Mouse (Mus musculus) embryonic facial prominence, embryonic 13.5 days (tissue): ENCODE measurements at regions not wholly inside any gene's neighbourhood (a gene's known extent, or its start where the extent isn't known, plus 50 kb on each side); places are given as distances from the start of the nearest gene placed in this dataset.

Source experiments
- ATAC-seq: fragments of 200-750 bp; cut with Nextera tagmentation; 2 replicates; pipeline ENCODE4 v1.8.0; 2017; ENCODE audit warnings: low read depth; ENCODE audit not compliant: insufficient number of reproducible peaks, insufficient read depth, low FRiP score, low TSS enrichment
- H3K27ac ChIP-seq: fragments of 300-500 bp; sonication (generic); 2 replicates; pipeline ENCODE4 v1.5.1; 2015; ENCODE audit warnings: moderate library complexity, mild to moderate bottlenecking, inconsistent platforms
- H3K27me3 ChIP-seq: fragments of 300-500 bp; sonication (generic); 2 replicates; pipeline ENCODE4 v1.6.1; 2015; ENCODE audit warnings: mild to moderate bottlenecking, inconsistent platforms
- H3K36me3 ChIP-seq: fragments of 300-500 bp; sonication (generic); 2 replicates; pipeline ENCODE4 v1.6.1; 2015; ENCODE audit warnings: mild to moderate bottlenecking, inconsistent platforms
- H3K4me1 ChIP-seq: fragments of 300-500 bp; sonication (generic); 2 replicates; pipeline ENCODE4 v1.6.1; 2015; ENCODE audit warnings: inconsistent platforms
- H3K4me2 ChIP-seq: fragments of 300-500 bp; sonication (generic); 2 replicates; pipeline ENCODE4 v1.6.1; 2015; ENCODE audit warnings: moderate library complexity, mild to moderate bottlenecking, inconsistent platforms
- H3K4me3 ChIP-seq: fragments of 300-500 bp; sonication (generic); 2 replicates; pipeline ENCODE4 v1.5.1; 2015; ENCODE audit warnings: mild to moderate bottlenecking, inconsistent platforms
- H3K9ac ChIP-seq: fragments of 300-500 bp; sonication (generic); 2 replicates; pipeline ENCODE4 v1.6.1; 2015; ENCODE audit warnings: mild to moderate bottlenecking, inconsistent platforms
- H3K9me3 ChIP-seq: fragments of 300-500 bp; sonication (generic); 2 replicates; pipeline ENCODE4 v1.6.1; 2016; ENCODE audit warnings: inconsistent platforms
- WGBS: fragments of 180-500 bp; shearing (Covaris S2); methylation state at CpG from one replicate; pipeline ENCODE4 v1.1.7; 2015; ENCODE audit warnings: mixed read lengths; 5-methylcytosine and 5-hydroxymethylcytosine counted together

DNA sequence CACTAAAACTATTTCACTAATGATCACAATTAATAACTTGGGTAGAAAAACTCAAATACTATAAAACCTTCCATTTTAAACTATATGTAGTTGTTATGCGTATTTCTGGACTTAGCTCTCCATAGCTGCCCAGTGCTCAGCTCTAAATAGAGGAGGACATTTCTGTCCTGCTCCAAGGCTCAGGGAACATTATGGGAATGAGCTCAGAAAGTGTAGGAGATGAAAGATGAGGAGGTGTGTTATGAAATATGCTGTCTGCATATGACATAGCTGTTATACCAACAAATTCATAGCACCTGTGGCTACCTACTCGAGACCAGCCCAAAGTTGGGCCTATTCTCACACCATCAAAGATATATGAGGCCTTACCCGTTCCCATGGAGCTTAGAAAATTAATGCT lies 106.3 kb downstream of the Aldh8a1 start:
- H3K4me1 ChIP-seq = no peaks in the 10 kb centered on the region
- no peak overlapping the region for H3K4me3 ChIP-seq
- no peak overlapping the region for H3K27ac ChIP-seq
- H3K9me3 ChIP-seq = no peaks in the 10 kb centered on the region
- no peaks in the 10 kb centered on the region for H3K36me3 ChIP-seq
- 89% methylated on average over 3 of the region's 3 CpGs for WGBS
- ATAC-seq = no peak
- H3K27me3 ChIP-seq = no peaks in the 10 kb centered on the region
- no peak overlapping the region for H3K4me2 ChIP-seq
- no peak overlapping the region for H3K9ac ChIP-seq

DNA sequence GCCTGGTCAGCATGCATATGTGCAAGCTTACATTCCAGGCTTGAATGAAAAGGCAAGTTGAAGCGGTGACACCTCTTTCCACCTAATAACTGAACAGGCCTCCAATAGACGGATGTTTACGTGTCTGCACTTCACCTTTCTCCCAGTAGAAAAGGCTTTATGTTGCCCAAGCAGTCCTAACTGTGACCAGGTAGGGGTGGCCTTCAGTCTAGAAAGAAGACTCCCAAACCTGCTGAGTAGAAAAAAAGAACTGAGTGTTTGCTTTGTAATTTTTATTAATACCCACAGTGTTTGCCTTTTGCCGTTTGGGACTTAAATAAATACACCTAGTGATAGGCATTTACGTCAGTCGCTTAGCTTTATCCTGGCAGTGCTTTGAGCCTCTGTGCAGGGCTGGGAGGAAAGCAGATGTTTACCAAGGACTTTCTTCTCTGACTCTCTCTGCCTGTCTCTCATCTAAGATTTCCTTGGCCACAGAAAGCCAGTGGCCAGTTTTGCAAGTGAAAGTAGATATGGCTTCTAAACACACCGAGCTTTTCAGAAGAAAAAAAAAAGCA lies 104.5 kb upstream of the 1700020N01Rik start:
- no peaks in the 10 kb centered on the region for H3K36me3 ChIP-seq
- H3K27ac ChIP-seq = no peak overlapping the region
- ATAC-seq = no peak
- no peaks in the 10 kb centered on the region for H3K27me3 ChIP-seq
- no peak overlapping the region for H3K4me3 ChIP-seq
- no peak overlapping the region for H3K9ac ChIP-seq
- no peak overlapping the region for H3K4me2 ChIP-seq
- 80% methylated on average over 7 of the region's 7 CpGs for WGBS
- no peaks in the 10 kb centered on the region for H3K9me3 ChIP-seq
- no peaks in the 10 kb centered on the region for H3K4me1 ChIP-seq

DNA sequence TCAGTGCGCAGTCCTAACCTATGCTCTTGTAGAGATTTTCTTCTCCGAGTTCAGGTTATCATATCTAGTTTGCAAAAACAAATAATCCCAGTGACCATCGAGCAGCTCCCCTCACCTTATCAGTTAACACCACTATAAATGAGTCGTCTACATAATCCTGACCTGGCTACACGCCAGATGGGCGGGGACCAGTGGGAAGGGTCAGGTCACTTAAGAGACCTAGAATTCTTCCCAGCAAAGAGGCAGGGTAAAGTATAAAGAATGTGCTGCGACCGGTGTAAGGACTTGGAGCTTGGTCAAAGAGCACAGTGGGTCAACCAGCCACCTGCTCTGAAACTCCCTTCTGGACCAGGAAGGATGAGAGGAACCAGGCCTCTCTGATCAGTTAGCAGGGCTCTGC lies 102.0 kb upstream of the 1700020N01Rik start:
- no peaks in the 10 kb centered on the region for H3K36me3 ChIP-seq
- no peaks in the 10 kb centered on the region for H3K27me3 ChIP-seq
- no peak overlapping the region for H3K9ac ChIP-seq
- H3K4me1 ChIP-seq = no peaks in the 10 kb centered on the region
- no peak overlapping the region for H3K27ac ChIP-seq
- ATAC-seq = no peak
- WGBS = 81% methylated on average over 8 of the region's 8 CpGs
- no peak overlapping the region for H3K4me3 ChIP-seq
- H3K9me3 ChIP-seq = no peaks in the 10 kb centered on the region
- H3K4me2 ChIP-seq = no peak overlapping the region

DNA sequence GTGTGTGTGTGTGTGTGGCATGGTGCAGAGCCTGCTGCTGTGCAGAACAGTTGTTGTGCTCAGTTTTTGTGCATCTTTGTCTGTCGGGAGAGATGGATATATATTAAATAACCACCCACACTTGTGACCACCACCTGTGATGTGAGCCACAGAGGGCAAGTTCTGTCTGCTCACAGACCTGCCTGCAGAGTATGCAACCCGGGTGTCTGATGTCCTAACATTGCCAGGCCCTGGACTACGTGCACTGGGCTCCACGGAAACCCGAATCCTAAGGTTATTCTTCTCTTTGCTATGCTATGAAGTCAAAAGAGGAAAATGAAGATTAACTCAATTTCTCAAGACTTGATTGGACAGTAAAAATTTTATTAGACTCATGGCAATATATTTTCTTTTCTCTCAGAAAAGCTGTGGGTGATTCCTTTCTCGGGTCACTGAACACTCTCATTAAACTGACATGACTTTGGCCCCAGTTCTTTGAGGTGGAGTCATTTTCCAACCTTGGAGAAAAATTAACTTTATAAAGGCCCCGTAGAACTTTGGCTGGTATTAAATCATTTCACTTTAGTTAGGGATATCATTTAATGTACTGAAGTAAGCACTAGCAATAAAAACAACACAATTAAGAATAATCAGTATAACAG lies 100.6 kb upstream of the 1700020N01Rik start:
- Histone ChIP-seq H3K4me3 (no peak overlapping the region), H3K27me3 (no peaks in the 10 kb centered on the region), H3K27ac (no peak overlapping the region), H3K9me3 (no peaks in the 10 kb centered on the region), H3K4me2 (no peak overlapping the region), H3K4me1 (no peaks in the 10 kb centered on the region), H3K9ac (no peak overlapping the region), H3K36me3 (no peaks in the 10 kb centered on the region)
- 69% methylated on average over 7 of the region's 7 CpGs for WGBS
- no peak for ATAC-seq

DNA sequence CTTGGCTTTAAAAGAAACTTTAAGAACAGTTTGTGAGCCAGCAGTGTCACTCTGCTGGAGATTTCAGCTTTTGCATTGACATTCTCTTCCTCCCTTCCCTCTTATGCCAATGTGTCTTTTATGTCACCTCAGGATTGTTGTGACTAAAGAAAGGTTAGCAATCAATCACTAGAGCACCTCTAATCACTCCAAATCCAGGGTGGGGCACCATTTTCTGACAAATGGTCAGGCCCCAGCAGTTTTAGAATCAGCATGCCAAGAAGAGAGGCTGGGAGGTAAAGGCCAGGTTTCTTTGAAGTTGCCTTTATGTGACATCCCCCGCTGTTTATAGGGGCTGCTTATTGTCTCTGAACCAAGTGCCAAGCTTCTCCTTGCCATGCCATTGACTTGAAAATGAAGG lies 98.4 kb upstream of the 1700020N01Rik start:
- no peaks in the 10 kb centered on the region for H3K4me1 ChIP-seq
- H3K27me3 ChIP-seq = no peaks in the 10 kb centered on the region
- H3K9me3 ChIP-seq = no peaks in the 10 kb centered on the region
- 31% methylated on average over 1 of the region's 1 CpGs for WGBS
- H3K4me3 ChIP-seq = no peak overlapping the region
- H3K27ac ChIP-seq = no peak overlapping the region
- no peaks in the 10 kb centered on the region for H3K36me3 ChIP-seq
- H3K9ac ChIP-seq = no peak overlapping the region
- H3K4me2 ChIP-seq = no peak overlapping the region
- ATAC-seq = no peak

DNA sequence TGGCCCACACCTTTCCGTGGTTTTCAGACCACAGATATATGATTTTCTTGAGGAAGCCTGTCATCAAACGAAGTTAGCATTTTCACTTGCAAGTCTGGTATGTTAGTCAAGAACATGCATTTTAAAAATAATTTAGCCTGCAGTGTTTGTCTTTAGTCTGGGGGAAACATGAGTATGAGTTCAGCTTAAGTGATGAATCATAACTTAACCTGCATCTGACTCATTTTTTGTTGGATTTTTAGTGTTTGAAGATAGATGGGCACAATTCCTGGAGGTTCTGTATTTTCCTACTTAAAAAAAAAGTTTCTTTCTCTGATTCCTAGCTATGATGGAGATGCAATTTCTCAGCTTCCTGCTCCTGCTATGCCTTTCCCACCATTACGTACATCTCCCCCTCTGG lies 95.8 kb upstream of the 1700020N01Rik start:
- no peaks in the 10 kb centered on the region for H3K36me3 ChIP-seq
- WGBS = 78% methylated on average over 3 of the region's 3 CpGs

DNA sequence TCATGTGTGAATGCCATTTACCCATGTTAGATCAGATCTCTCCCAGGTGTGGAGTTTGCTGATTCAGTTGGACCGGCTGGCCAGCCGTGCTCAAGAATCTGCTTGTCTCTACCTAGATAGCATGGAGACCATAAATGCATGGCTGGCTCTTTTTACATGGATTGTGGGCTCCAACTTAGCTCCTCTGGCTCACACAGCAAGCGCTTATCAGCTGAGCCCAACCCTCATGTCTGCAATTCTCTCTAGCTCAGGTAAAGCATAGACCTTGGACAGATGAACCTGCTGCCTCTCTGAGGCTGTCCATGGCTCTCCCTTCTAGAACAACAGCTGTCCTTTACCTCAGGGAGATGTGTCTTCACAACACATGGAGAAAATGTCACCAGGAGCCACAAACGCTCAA lies 94.8 kb upstream of the 1700020N01Rik start:
- no peaks in the 10 kb centered on the region for H3K27me3 ChIP-seq
- H3K4me2 ChIP-seq = no peak overlapping the region
- 91% methylated on average over 4 of the region's 4 CpGs for WGBS
- no peaks in the 10 kb centered on the region for H3K36me3 ChIP-seq
- H3K4me1 ChIP-seq = no peaks in the 10 kb centered on the region
- H3K4me3 ChIP-seq = no peak overlapping the region
- no peak for ATAC-seq
- H3K9me3 ChIP-seq = no peaks in the 10 kb centered on the region
- H3K27ac ChIP-seq = no peak overlapping the region
- no peak overlapping the region for H3K9ac ChIP-seq

More for the DNA sequence above, 95.8 kb upstream of the 1700020N01Rik start:
- Histone ChIP-seq H3K27ac (no peak overlapping the region), H3K4me2 (no peak overlapping the region), H3K9me3 (no peaks in the 10 kb centered on the region), H3K27me3 (no peaks in the 10 kb centered on the region), H3K9ac (no peak overlapping the region), H3K4me1 (no peaks in the 10 kb centered on the region), H3K4me3 (no peak overlapping the region)
- no peak for ATAC-seq

DNA sequence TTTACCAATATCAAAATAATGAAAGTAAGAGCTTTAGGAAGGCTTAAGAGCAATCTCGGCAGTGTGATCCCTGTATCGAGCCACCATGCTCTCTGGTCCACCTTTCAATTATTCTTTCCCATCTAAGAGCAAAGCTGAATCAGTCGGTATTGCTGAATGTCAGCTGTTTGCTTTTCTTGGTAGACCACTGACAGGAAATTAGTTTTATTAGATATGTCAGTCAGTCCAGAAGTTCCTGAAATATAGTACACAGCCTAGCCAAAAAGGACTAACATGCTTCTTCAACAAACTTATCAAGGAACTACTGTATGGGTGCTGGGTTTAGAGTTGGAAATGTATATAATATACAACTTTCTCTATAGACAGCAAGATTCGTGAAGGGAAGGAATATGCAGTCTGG lies 91.3 kb upstream of the 1700020N01Rik start:
- H3K27ac ChIP-seq = no peak overlapping the region
- H3K9ac ChIP-seq = no peak overlapping the region
- 84% methylated on average over 4 of the region's 4 CpGs for WGBS
- H3K4me2 ChIP-seq = no peak overlapping the region
- no peaks in the 10 kb centered on the region for H3K9me3 ChIP-seq
- H3K4me3 ChIP-seq = no peak overlapping the region
- no peaks in the 10 kb centered on the region for H3K36me3 ChIP-seq
- no peaks in the 10 kb centered on the region for H3K27me3 ChIP-seq
- no peak for ATAC-seq
- H3K4me1 ChIP-seq = no peaks in the 10 kb centered on the region

DNA sequence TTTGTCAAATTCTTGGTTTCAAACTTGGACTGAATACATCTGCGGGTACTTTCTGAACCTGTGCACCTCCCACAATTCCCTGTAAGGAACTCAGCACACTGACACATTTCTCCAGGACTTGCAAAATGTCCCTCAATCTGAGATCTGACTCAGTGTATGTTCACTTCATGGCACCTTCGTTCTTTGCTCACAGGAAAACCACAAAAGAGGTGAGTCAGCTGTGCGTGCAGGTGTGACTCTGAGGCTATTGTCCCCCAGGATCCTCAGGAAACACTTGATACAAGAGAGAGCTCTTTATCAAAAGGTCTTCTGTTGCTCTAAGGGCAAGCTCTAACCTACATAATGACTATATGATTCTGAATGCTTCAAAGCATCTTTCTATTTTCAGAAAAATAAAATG lies 88.5 kb upstream of the 1700020N01Rik start:
- Histone ChIP-seq H3K9ac (no peak overlapping the region), H3K4me1 (no peaks in the 10 kb centered on the region), H3K9me3 (no peaks in the 10 kb centered on the region), H3K4me3 (no peak overlapping the region), H3K27me3 (no peaks in the 10 kb centered on the region), H3K36me3 (no peaks in the 10 kb centered on the region), H3K4me2 (no peak overlapping the region), H3K27ac (no peak overlapping the region)
- WGBS = 84% methylated on average over 3 of the region's 3 CpGs
- ATAC-seq = no peak

DNA sequence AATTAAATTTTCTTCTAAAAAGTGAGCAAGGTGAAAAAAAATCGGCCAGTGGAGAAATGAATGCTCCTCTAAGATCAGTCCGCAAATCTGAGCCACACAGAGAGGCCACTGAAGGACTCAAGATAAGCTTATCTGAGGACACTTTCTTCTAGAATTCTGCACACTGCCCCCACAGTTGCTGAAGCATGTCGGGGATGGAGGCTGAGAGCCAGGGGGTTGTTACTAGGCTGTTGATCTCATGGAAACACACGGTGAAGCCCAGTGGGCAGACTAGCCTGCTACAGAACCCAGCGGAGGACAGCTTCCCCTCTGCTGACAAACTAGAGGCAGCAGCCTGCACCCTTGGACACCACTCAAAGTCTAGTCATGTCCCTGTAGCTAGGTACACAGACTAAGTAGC lies 81.6 kb upstream of the 1700020N01Rik start:
- H3K27me3 ChIP-seq = no peaks in the 10 kb centered on the region
- H3K4me3 ChIP-seq = no peak overlapping the region
- H3K9me3 ChIP-seq = no peaks in the 10 kb centered on the region
- 60% methylated on average over 5 of the region's 5 CpGs for WGBS
- ATAC-seq = no peak
- H3K4me2 ChIP-seq = no peak overlapping the region
- H3K4me1 ChIP-seq = 0 out of 2 replicates have a peak, but pooled peaks cover 3% of the 10 kb centered on the region
- H3K9ac ChIP-seq = no peak overlapping the region
- no peaks in the 10 kb centered on the region for H3K36me3 ChIP-seq
- no peak overlapping the region for H3K27ac ChIP-seq

DNA sequence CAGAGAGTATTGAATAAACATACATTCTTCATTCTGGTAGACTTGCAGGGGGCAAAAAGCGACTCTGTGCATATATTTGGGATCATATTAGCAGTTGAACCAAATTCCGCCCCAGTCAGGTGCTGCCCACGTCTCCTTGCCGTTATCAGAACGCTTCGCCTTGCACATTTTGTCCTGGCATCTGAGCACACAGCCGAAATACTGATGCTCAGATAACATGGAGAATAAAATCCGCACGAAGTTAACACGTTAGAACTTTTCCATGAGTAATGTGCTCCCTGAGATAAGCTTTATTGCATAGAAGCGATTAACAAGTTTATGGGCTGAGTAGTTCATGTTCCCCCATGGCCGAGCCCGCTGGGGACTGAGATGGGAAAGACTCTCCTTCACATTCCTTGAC lies 80.5 kb upstream of the 1700020N01Rik start:
- Histone ChIP-seq H3K36me3 (no peaks in the 10 kb centered on the region), H3K27me3 (no peaks in the 10 kb centered on the region), H3K4me3 (no peak overlapping the region), H3K4me2 (no peak overlapping the region), H3K27ac (no peak overlapping the region), H3K9me3 (no peaks in the 10 kb centered on the region), H3K4me1 (0 out of 2 replicates have a peak, but pooled peaks cover 3% of the 10 kb centered on the region), H3K9ac (no peak overlapping the region)
- ATAC-seq = no peak
- 89% methylated on average over 13 of the region's 13 CpGs for WGBS

DNA sequence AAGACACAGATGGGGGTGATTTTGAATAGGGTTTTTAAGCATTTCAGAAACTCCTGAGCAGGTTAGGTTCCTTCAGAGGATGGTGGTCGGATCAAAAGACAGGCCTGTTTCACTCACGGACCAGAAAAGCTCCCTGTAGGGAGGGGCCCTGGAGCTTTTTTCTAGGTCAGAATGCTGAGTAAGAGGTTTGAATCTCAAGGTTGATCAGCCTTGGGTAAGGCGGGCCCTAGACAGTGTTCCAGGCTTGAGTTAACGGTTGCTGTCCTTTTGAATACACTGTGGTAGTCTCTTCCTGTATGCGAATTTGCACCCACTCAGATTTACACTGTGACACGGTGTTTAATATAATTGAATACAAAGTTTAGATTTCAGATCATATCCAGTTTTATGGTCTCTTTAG lies 75.2 kb upstream of the 1700020N01Rik start:
- H3K9ac ChIP-seq = no peak overlapping the region
- no peaks in the 10 kb centered on the region for H3K36me3 ChIP-seq
- H3K27me3 ChIP-seq = no peaks in the 10 kb centered on the region
- 0 out of 2 replicates have a peak, but pooled peaks cover 3% of the 10 kb centered on the region for H3K4me1 ChIP-seq
- no peak overlapping the region for H3K4me3 ChIP-seq
- no peak overlapping the region for H3K4me2 ChIP-seq
- ATAC-seq = no peak
- WGBS = 75% methylated on average over 6 of the region's 6 CpGs
- no peaks in the 10 kb centered on the region for H3K9me3 ChIP-seq
- H3K27ac ChIP-seq = no peak overlapping the region
